Mouse (Mus musculus): Measurements from ENCODE around the gene Foxc1.

GRCm38 (mm10) chr13:31830332-31830731, 23.9 kb downstream of the Foxc1 start:
- TF ChIP-seq EP300 (optimal IDR thresholded peaks at IDR 0.05) (no peak), CTCF (IDR thresholded peaks at IDR 0.05; ENCODE audit: low read depth) (no peak)

All from stomach, postnatal 0 days (tissue).